Mouse (Mus musculus): ENCODE measurements around the gene Cops9. TPM values are rescaled to one million over a fixed set of nuclear protein-coding genes. Genes with fewer than 3 reads are reported as not detected.

Cops9 gene
- total and polyA plus RNA-seq, 3 experiments: 168 to 209 (median 185) TPM

- Histone ChIP-seq H3K4me1 (ENCODE audit: control insufficient read depth in 1 of 2, insufficient read depth in 2 of 2) (peaks cover 1 to 7% of the 10 kb centered on the region in 2 experiments; a peak in 3 of 4 replicates), H3K4me2 (ENCODE audit: insufficient read depth, low read depth, poor library complexity, severe bottlenecking) (no peak overlapping the region), H3K36me3 (replicated peaks in 1 of 2; ENCODE audit: control insufficient read depth in 1 of 2, insufficient read depth in 1 of 2, low read length in 1 of 2) (peaks cover 35 to 54% of the 10 kb centered on the region in 2 experiments), H3K4me3 (replicated peaks in 1 of 3; ENCODE audit: low read depth in 2 of 3, low read length in 2 of 3, poor library complexity in 1 of 3) (no peak overlapping the region), H3K9ac (ENCODE audit: insufficient read depth, low read depth) (no peak overlapping the region), H3K27me3 (replicated peaks) (peaks cover 13% of the 10 kb centered on the region), H3K27ac (ENCODE audit: insufficient read depth, low read depth) (no peak overlapping the region), H3K9me3 (replicated peaks; ENCODE audit: low read length) (no peaks in the 10 kb centered on the region), H3K79me2 (replicated peaks; ENCODE audit: control insufficient read depth, extremely low read depth, insufficient read depth, poor library complexity, severe bottlenecking) (0 out of 2 replicates have a peak, but pooled peaks cover 3% of the 10 kb centered on the region)
- dilution Hi-C loops (cut with MboI; ENCODE audit: extremely low pct_ligation_motif_present, extremely low pct_unique_long_range_greater_than_20kb, low sequenced_read_pairs) (no loop called here), in situ Hi-C loops (cut with MboI; ENCODE audit: low pct_ligation_motif_present, low pct_unique_long_range_greater_than_20kb, low sequenced_read_pairs) (no loop called here)
- no peak for DNase-seq (ENCODE audit: extremely low read depth)
- TF ChIP-seq NELFE (IDR thresholded peaks at IDR 0.05; ENCODE audit: low read depth, low read length) (no peak), POLR2AphosphoS2 (IDR thresholded peaks at IDR 0.05; ENCODE audit: low read depth, low read length) (no peak), ZMIZ1 (IDR thresholded peaks at IDR 0.05; ENCODE audit: low read depth, low read length) (no peak), MAZ (IDR thresholded peaks at IDR 0.05; ENCODE audit: low read depth, low read length) (no peak), CTCF (conservative IDR thresholded peaks at IDR 0.05 in 1 of 2, IDR thresholded peaks at IDR 0.05 in 1 of 2; ENCODE audit: low read depth in 2 of 2, low read length in 2 of 2) (no peak), JUND (conservative IDR thresholded peaks at IDR 0.05; ENCODE audit: low read depth, low read length) (no peak)
These were observed 6.7 kb downstream of the Cops9 start for GRCm38 (mm10) chr1:92634976-92635599.

- no peak overlapping the region for H3K4me3 ChIP-seq (replicated peaks in 1 of 3; ENCODE audit: low read depth in 2 of 3, low read length in 2 of 3, poor library complexity in 1 of 3)
- no peak overlapping the region for H3K4me2 ChIP-seq (ENCODE audit: insufficient read depth, low read depth, poor library complexity, severe bottlenecking)
- H3K27ac ChIP-seq (ENCODE audit: insufficient read depth, low read depth): no peak overlapping the region
- H3K9ac ChIP-seq (ENCODE audit: insufficient read depth, low read depth): no peak overlapping the region
- H3K27me3 ChIP-seq (replicated peaks): peaks cover 15% of the 10 kb centered on the region
- in situ Hi-C loops (cut with MboI; ENCODE audit: low pct_ligation_motif_present, low pct_unique_long_range_greater_than_20kb, low sequenced_read_pairs) (no loop called here), dilution Hi-C loops (cut with MboI; ENCODE audit: extremely low pct_ligation_motif_present, extremely low pct_unique_long_range_greater_than_20kb, low sequenced_read_pairs) (no loop called here)
- peaks cover 34 to 49% of the 10 kb centered on the region in 2 experiments for H3K36me3 ChIP-seq (replicated peaks in 1 of 2; ENCODE audit: control insufficient read depth in 1 of 2, insufficient read depth in 1 of 2, low read length in 1 of 2)
- H3K79me2 ChIP-seq (replicated peaks; ENCODE audit: control insufficient read depth, extremely low read depth, insufficient read depth, poor library complexity, severe bottlenecking): 0 out of 2 replicates have a peak, but pooled peaks cover under 1% of the 10 kb centered on the region
- TF ChIP-seq ELF1 (IDR thresholded peaks at IDR 0.05; ENCODE audit: low read depth, low read length) (no peak), MAFK (IDR thresholded peaks at IDR 0.05; ENCODE audit: insufficient replicate concordance, low read length) (no peak), ZNF384 (IDR thresholded peaks at IDR 0.05; ENCODE audit: low read depth, low read length) (no peak), MXI1 (IDR thresholded peaks at IDR 0.05; ENCODE audit: low read depth, low read length) (no peak), KAT2A (IDR thresholded peaks at IDR 0.05; ENCODE audit: insufficient replicate concordance, low read length) (no peak), ZC3H11A (IDR thresholded peaks at IDR 0.05; ENCODE audit: low read depth, low read length) (no peak), MYC (IDR thresholded peaks at IDR 0.05; ENCODE audit: low read depth, low read length) (no peak), NELFE (IDR thresholded peaks at IDR 0.05; ENCODE audit: low read depth, low read length) (no peak), UBTF (IDR thresholded peaks at IDR 0.05; ENCODE audit: low read depth, low read length) (no peak), RAD21 (IDR thresholded peaks at IDR 0.05; ENCODE audit: low read depth, low read length) (no peak), TCF12 (IDR thresholded peaks at IDR 0.05; ENCODE audit: low read depth, low read length) (no peak), SIN3A (IDR thresholded peaks at IDR 0.05; ENCODE audit: low read length) (no peak), JUND (conservative IDR thresholded peaks at IDR 0.05; ENCODE audit: low read depth, low read length) (no peak), HCFC1 (IDR thresholded peaks at IDR 0.05; ENCODE audit: low read depth, low read length) (no peak), SMC3 (IDR thresholded peaks at IDR 0.05; ENCODE audit: low read depth, low read length) (no peak), MAX (IDR thresholded peaks at IDR 0.05; ENCODE audit: low read length) (no peak), POLR2A (IDR thresholded peaks at IDR 0.05; ENCODE audit: low read depth, low read length) (no peak), GABPA (IDR thresholded peaks at IDR 0.05; ENCODE audit: insufficient replicate concordance, low read depth, low read length) (no peak), EP300 (IDR thresholded peaks at IDR 0.05; ENCODE audit: low read length) (no peak)
- DNase-seq (ENCODE audit: extremely low read depth): no peak
- H3K4me1 ChIP-seq (ENCODE audit: control insufficient read depth in 1 of 2, insufficient read depth in 2 of 2): peaks cover 0 to 2% of the 10 kb centered on the region in 2 experiments; a peak in 1 of 4 replicates
- H3K9me3 ChIP-seq (replicated peaks; ENCODE audit: low read length): no peaks in the 10 kb centered on the region
These were observed 7.2 kb downstream of the Cops9 start for GRCm38 (mm10) chr1:92634569-92634968.

Data from CH12.LX (cell line).